Mouse (Mus musculus) embryonic fibroblast, embryonic 13.5 days (primary cell): Measurements from ENCODE around the gene Galnt2.

Source experiments
- CTCF ChIP-seq: IDR thresholded peaks from 2 replicates; pipeline ENCODE4 v1.5.1; 2011; ENCODE audit warnings: mild to moderate bottlenecking, control low read depth, low read length, moderate library complexity, borderline replicate concordance; ENCODE audit not compliant: insufficient read depth
- POLR2A ChIP-seq: IDR thresholded peaks from 2 replicates; pipeline ENCODE4 v1.6.1; 2011; ENCODE audit warnings: low read depth, mild to moderate bottlenecking, control low read depth, low read length, moderate library complexity

GRCm38 (mm10) chr8:124265798-124266197 lies 34.6 kb downstream of the Galnt2 start:
- no peak for TF ChIP-seq CTCF
- TF ChIP-seq POLR2A: no peak
